Mouse (Mus musculus) midbrain, embryonic 14.5 days (tissue): Measurements from ENCODE around the gene Erlec1. TPM values are rescaled to one million over a fixed set of nuclear protein-coding genes. Genes with fewer than 3 reads are reported as not detected.
A peak's percentile ranks its signal among the peaks of the same experiment; 100 is the strongest.

Experiments used
- ATAC-seq: fragments of 200-750 bp; cut with Nextera tagmentation; 2 replicates; pipeline ENCODE4 v1.8.0; 2017; ENCODE audit warnings: moderate number of reproducible peaks, moderate library complexity; ENCODE audit not compliant: low FRiP score, low TSS enrichment
- DNase-seq: peaks from one replicate; pipeline ENCODE4 v3.0.0-alpha.2; 2015
- H3K27ac ChIP-seq: fragments of 300-500 bp; sonication (generic); replicated peaks from 2 replicates; pipeline ENCODE4 v1.5.1; 2014; ENCODE audit warnings: mild to moderate bottlenecking, low read depth, low read length, moderate library complexity
- H3K27me3 ChIP-seq: fragments of 300-500 bp; sonication (generic); 2 replicates; pipeline ENCODE4 v1.6.1; 2014; ENCODE audit warnings: low read length, control low read depth, mixed read lengths; ENCODE audit not compliant: control insufficient read depth, insufficient read depth
- H3K36me3 ChIP-seq: fragments of 300-500 bp; sonication (generic); 2 replicates; pipeline ENCODE4 v1.6.1; 2014; ENCODE audit warnings: low read length, control low read depth; ENCODE audit not compliant: control insufficient read depth, insufficient read depth
- H3K4me1 ChIP-seq: fragments of 300-500 bp; sonication (generic); 2 replicates; pipeline ENCODE4 v1.6.1; 2014; ENCODE audit warnings: mild to moderate bottlenecking, antibody characterized with exemption, low read length, control low read depth; ENCODE audit not compliant: control insufficient read depth, insufficient read depth
- H3K4me2 ChIP-seq: fragments of 300-500 bp; sonication (generic); 2 replicates; pipeline ENCODE4 v1.6.1; 2014; ENCODE audit warnings: mild to moderate bottlenecking, low read length, moderate library complexity
- H3K4me3 ChIP-seq: fragments of 300-500 bp; sonication (generic); replicated peaks from 2 replicates; pipeline ENCODE4 v1.5.1; 2014; ENCODE audit warnings: low read depth, low read length
- H3K9ac ChIP-seq: fragments of 300-500 bp; sonication (generic); replicated peaks from 2 replicates; pipeline ENCODE4 v1.6.1; 2014; ENCODE audit warnings: mild to moderate bottlenecking, low read length, moderate library complexity
- H3K9me3 ChIP-seq: fragments of 300-500 bp; sonication (generic); 2 replicates; pipeline ENCODE4 v1.6.1; 2016; ENCODE audit warnings: low read length, control low read depth, mixed read lengths; ENCODE audit not compliant: control insufficient read depth
- WGBS: fragments of 180-500 bp; shearing (Covaris S2); extraction: QIAGEN DNeasy Blood & Tissue Kit; methylation state at CpG from one replicate; pipeline ENCODE4 v1.1.7; 2014; 5-methylcytosine and 5-hydroxymethylcytosine counted together
- polyA plus RNA-seq: library from polyadenylated mRNA; unstranded; fragments of >200 nt; fragmentation: Nextera tagmentation; extraction: Ambion mirVana; gene quantifications from 2 replicates; pipeline ENCODE4 v1.2.1, GENCODE M21; 2014

Gene Erlec1
- polyA plus RNA-seq, 1 experiment from 2014 or later = 14.4 TPM

DNA sequence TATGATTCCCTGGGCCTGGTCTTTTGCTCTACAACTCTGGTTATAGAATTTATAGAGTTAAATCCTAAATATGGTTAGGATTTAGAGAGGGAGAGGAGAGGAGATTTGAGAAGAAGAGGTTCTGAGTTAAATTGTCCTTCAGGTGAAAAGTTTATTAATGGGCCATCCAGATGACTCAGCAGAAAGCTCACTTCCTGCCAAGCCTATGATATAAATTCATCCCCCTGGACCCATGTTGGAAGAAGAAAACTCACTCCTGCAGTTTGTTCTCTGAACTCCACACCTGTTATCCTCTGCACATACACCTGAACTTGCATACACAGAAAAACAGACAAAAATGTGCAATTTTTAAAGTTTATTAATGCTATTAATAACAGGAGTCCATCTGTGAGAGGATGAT, 54.8 kb downstream of the Erlec1 start:
- ATAC-seq (no peak), DNase-seq (no peak)
- Histone ChIP-seq H3K9ac (no peak overlapping the region), H3K9me3 (no peaks in the 10 kb centered on the region), H3K4me1 (no peaks in the 10 kb centered on the region), H3K4me2 (no peak overlapping the region), H3K4me3 (no peak overlapping the region), H3K27ac (no peak overlapping the region), H3K36me3 (no peaks in the 10 kb centered on the region), H3K27me3 (no peaks in the 10 kb centered on the region)

DNA sequence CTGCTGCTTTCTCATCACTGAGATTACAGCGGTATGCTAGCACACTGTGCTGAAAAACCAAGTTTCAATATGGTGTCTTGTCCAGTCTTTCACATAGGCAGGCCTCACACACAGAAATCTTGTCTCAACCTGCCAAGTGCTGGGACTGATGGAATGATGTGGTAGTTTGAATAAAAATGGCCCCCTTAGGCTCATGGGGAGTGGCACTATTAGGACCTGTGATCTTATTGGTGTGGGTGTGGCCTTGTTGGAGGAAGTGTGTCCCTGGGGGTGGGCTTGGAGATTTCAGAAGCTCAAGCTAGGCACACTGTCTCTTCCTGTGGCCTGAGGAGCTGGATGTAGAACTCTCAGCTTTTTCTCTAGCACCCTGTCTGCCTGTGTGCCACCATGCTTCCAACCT, 57.9 kb downstream of the Erlec1 start:
- Histone ChIP-seq H3K4me1 (no peaks in the 10 kb centered on the region), H3K9me3 (no peaks in the 10 kb centered on the region), H3K9ac (no peak overlapping the region), H3K27me3 (no peaks in the 10 kb centered on the region), H3K36me3 (0 out of 2 replicates have a peak, but pooled peaks cover 3% of the 10 kb centered on the region), H3K27ac (no peak overlapping the region), H3K4me3 (no peak overlapping the region), H3K4me2 (no peak overlapping the region)
- DNase-seq (no peak), ATAC-seq (no peak)
- WGBS = 98% methylated on average over 1 of the region's 1 CpGs

DNA sequence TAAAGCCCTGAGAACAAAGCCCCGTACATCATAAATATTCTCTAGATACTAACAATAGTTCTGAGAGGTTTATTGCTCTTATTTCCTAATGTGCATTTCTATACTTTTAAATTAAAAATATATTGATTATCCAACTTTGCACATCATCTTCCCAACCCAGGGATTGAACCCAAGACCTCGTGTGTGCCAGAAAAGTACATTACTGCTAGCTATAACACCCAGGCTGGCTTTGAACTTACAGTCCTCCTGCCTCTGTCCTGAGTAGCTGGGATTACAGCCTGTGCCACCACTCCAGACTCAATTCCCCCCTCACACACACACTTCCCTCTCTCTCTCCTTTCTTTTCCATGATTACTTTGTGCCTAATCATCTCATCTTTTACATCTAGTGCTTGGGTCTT, 66.0 kb downstream of the Erlec1 start:
- Histone ChIP-seq H3K36me3 (0 out of 2 replicates have a peak, but pooled peaks cover 3% of the 10 kb centered on the region), H3K27ac (no peak overlapping the region), H3K4me2 (no peak overlapping the region), H3K4me1 (no peaks in the 10 kb centered on the region), H3K4me3 (no peak overlapping the region), H3K9me3 (no peaks in the 10 kb centered on the region), H3K27me3 (no peaks in the 10 kb centered on the region), H3K9ac (no peak overlapping the region)
- no peak for DNase-seq
- ATAC-seq = no peak
- 90% methylated on average over 2 of the region's 2 CpGs for WGBS

DNA sequence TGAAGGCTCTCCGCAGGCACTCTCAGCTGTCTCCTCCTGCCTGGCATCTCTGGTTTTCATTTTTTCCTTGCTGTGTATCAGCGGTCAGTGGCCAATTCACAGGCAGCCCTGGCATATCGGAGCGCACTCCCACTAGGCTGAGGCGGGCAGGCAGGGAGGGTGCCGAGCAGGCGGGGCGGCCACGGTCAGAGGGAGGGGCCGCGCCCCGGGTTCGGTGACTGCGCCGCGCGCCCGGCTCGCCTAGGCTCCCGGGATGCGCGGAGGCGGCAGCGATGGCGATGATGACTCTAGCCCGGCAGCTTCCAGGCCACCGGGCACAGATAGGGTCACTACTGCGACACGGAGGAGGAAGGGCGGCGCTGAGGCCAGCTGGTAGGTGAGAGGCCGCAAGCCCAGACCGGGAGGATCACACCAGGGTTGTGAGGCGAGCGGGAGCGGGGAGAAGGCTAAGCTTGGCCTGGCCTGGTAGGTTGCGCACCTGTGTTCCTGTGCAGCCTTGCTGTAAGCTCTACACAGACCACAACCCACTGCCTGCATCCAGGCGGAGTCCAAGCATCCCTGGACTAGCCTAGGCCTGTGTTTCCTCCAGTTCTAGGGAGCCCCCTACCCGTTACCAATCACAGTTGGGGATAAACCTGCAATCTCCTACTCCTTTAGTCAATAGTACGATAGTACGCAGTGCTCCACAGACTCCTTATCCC, 68.8 kb downstream of the Erlec1 start, which contains the start of the genes Gpr75 and Asb3:
TSS of gene Gpr75 (plus strand) at position 188 of the 701 bp plus-strand sequence.
TSS of gene Asb3 (plus strand) at position 246 of the 701 bp plus-strand sequence.
- WGBS = 1% methylated on average over 41 of the region's 41 CpGs
- Histone ChIP-seq H3K27me3 (no peaks in the 10 kb centered on the region), H3K4me2 (peak within 1 kb of the TSS; percentile 75), H3K9ac (peak within 1 kb of the TSS; percentile 88), H3K4me3 (peak within 1 kb of the TSS; percentile 60), H3K36me3 (peaks cover 1% of the 10 kb centered on the region), H3K4me1 (no peaks in the 10 kb centered on the region), H3K27ac (peak within 1 kb of the TSS; percentile 89), H3K9me3 (no peaks in the 10 kb centered on the region)
- ATAC-seq (peak; percentile 91), DNase-seq (peak; percentile 81)

Other genes with a start within 250 kb of the Erlec1 start
- gene Psme4, start 182.6 kb downstream of the Erlec1 start, polyA plus RNA-seq = 28.8 and 30.9 TPM in 2 replicates
- 7.4 and 8.8 TPM in 2 replicates for gene Gpr75, start 69.0 kb downstream of the Erlec1 start, polyA plus RNA-seq
- gene Asb3, start 68.9 kb downstream of the Erlec1 start, polyA plus RNA-seq = 29.8 and 35.6 TPM in 2 replicates
- 33.5 and 38.5 TPM in 2 replicates for gene Chac2, start 32.0 kb upstream of the Erlec1 start, polyA plus RNA-seq
- not detected in 2 replicates for gene Gm17332, start 228.1 kb upstream of the Erlec1 start, polyA plus RNA-seq